Mouse (Mus musculus) small intestine, adult 2 months (tissue): ENCODE measurements around the gene Emp3.
A peak's percentile ranks its signal among the peaks of the same experiment; 100 is the strongest.

Experiments used
- CTCF ChIP-seq: fragments of 200-500 bp; IDR thresholded peaks from 2 replicates; pipeline ENCODE4 v1.5.1; 2012; ENCODE audit warnings: low read depth, mild to moderate bottlenecking, control low read depth, inconsistent platforms, low read length, moderate library complexity, mixed read lengths; ENCODE audit not compliant: insufficient replicate concordance, insufficient read length; ENCODE audit errors: extremely low read depth
- POLR2A ChIP-seq: fragments of 200-500 bp; IDR thresholded peaks from 2 replicates; pipeline ENCODE4 v1.6.1; 2012; ENCODE audit warnings: low read depth, mild to moderate bottlenecking, control low read depth, inconsistent platforms, low read length, moderate library complexity

DNA sequence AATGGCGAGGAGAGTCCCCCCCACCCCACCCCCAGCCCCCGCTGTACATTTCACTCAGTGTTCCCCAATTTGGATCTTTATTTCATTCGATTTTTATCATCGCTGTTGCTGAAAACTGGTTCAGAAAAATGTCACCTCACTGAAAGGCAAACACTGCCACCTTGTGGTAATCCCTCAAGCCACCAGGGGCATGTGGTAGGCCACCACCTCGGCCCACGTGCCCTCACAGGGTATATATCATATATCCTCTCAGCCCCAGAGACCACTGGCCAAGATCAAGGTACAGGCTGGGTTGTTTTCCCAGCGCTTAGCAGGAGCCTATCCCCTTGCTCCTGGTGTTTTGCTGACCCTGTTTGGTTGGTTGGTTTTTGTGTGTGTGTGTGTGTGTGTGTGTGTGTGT, 13.9 kb upstream of the Emp3 start:
- TF ChIP-seq POLR2A (no peak), CTCF (peak; percentile 67; the same call in 1 of the 2 replicates)
